Mouse (Mus musculus): ENCODE results near the gene Olfr1028. TPM values are rescaled to one million over a fixed set of nuclear protein-coding genes. Genes with fewer than 3 reads are reported as not detected.

Gene Olfr1028
- 0.18 TPM for total RNA-seq (2023)

GRCm38 (mm10) chr2:85950137-85950536, at the start of gene Olfr1028:
TSS of gene Olfr1028 (plus strand) at chr2:85950437.

DNA sequence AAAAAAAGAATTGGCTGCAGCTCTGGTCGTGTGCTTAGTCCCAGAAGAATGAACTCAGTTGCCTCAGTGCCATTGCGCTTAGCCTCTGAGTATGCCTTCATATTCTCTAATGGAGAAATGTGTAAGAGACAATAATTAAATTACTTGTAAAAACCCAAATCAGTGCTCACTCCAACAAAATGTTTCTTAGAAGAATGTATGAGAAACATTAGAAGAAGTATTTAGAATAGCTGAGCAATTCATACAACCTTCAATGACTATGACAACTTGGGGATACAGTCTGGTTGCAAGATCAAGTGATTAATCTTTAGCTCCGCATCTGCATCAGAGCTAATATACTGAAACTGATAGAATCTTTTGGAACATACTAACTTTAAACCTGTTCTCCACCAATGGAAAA, 45.3 kb upstream of the Olfr1028 start, which contains the start of gene Olfr1024:
Olfr1024 (minus strand) TSS at position 101 of the 400 bp plus-strand sequence.

GRCm38 (mm10) chr2:85914893-85915292, 35.3 kb upstream of the Olfr1028 start, which contains the start of gene Olfr1025-ps1:
TSS of gene Olfr1025-ps1 (plus strand) at chr2:85915193.

DNA sequence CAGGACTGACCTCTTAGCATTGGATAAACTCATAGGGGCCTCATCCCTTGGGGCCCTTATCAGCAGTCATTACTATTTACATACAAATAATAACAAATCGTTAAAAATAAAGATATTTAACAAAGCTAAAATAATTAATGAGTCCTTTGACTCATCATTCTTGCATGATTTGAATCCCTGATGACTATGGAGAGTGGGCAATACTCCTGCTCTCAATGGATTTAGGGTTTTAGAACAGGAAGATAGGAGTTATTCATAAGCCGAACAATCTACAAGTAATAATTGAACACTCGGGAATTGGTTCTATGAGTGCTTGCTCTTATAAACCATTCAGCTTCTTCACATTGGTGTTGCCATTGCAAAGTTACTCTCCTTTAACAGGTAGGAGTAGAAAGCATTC, 29.0 kb upstream of the Olfr1028 start, which contains the start of gene Olfr1026:
Olfr1026 (plus strand) TSS at position 301 of the 400 bp plus-strand sequence.

DNA sequence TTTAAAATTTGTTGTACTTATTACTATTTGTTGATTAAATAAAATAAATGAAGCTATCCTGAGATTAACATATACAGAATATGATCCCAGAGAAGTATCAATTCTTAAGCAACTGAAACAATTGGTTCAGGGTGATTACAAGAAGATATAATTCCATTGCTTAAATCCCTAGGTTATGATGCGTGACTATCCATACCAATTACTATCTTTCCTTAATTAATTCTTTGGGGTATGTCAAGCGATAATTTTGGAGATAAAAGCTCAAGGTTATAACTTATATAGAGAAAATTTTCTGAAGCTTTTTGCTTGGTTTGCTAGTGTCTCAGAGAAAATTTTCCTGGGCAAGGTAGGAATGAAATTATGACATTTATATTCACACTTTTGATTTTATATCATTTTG, 23.4 kb downstream of the Olfr1028 start, which contains the start of gene Olfr1029:
Olfr1029 (plus strand) TSS at position 301 of the 400 bp plus-strand sequence.

DNA sequence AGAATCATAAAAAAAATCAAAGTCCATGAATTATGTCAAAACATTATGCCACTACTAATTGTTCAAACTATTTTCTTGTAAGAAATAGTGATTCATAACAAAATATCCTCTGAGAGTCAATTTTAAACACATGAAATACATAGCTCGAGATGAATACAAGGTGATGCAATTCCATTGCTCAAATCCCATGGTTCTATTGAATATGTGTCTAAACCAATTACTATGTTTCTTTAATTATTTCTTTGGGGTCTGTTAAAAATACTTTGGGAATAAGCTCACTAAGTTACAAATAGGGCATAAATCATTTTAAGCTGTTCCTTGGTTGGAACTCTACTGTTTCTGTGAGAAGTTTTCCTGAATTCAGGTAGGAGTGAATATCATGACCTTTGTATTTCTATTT, 28.7 kb downstream of the Olfr1028 start, which contains the start of gene Olfr1030:
Olfr1030 (plus strand) TSS at position 301 of the 400 bp plus-strand sequence.

GRCm38 (mm10) chr2:85990004-85990403, 39.8 kb downstream of the Olfr1028 start, which contains the start of gene Olfr1031:
TSS of gene Olfr1031 (plus strand) at chr2:85990304.

Other genes starting within 250 kb of the Olfr1028 start
- gene Olfr1009, start 235.0 kb upstream of the Olfr1028 start, total RNA-seq (2023), result not detected
- not detected for gene Olfr1012, start 187.7 kb upstream of the Olfr1028 start, total RNA-seq (2023)
- gene Olfr1013, start 183.3 kb upstream of the Olfr1028 start, total RNA-seq (2023), result not detected
- not detected for gene Olfr1014, start 177.7 kb upstream of the Olfr1028 start, total RNA-seq (2023)
- not detected for gene Olfr1015, start 168.4 kb upstream of the Olfr1028 start, total RNA-seq (2023)
- not detected for gene Olfr1016, start 147.9 kb upstream of the Olfr1028 start, total RNA-seq (2023)
- not detected for gene Olfr1018, start 132.0 kb upstream of the Olfr1028 start, total RNA-seq (2023)
- not detected for gene Olfr1019, start 105.0 kb upstream of the Olfr1028 start, total RNA-seq (2023)
- gene Olfr1020, start 103.4 kb upstream of the Olfr1028 start, total RNA-seq (2023), result not detected
- gene Olfr1022, start 81.8 kb upstream of the Olfr1028 start, total RNA-seq (2023), result not detected
- not detected for gene Olfr1023, start 64.8 kb upstream of the Olfr1028 start, total RNA-seq (2023)
- not detected for gene Olfr1024, start 45.4 kb upstream of the Olfr1028 start, total RNA-seq (2023)
- gene Olfr1025-ps1, start 35.2 kb upstream of the Olfr1028 start, total RNA-seq (2023), result not detected
- gene Olfr1026, start 28.9 kb upstream of the Olfr1028 start, total RNA-seq (2023), result not detected
- not detected for gene Olfr1029, start 23.5 kb downstream of the Olfr1028 start, total RNA-seq (2023)
- gene Olfr1030, start 28.8 kb downstream of the Olfr1028 start, total RNA-seq (2023), result not detected
- not detected for gene Olfr1031, start 39.9 kb downstream of the Olfr1028 start, total RNA-seq (2023)
- not detected for gene Olfr1032, start 55.1 kb downstream of the Olfr1028 start, total RNA-seq (2023)
- gene Olfr1033, start 70.2 kb downstream of the Olfr1028 start, total RNA-seq (2023), result not detected
- not detected for gene Olfr1034, start 95.4 kb downstream of the Olfr1028 start, total RNA-seq (2023)
- gene Olfr1036, start 123.6 kb downstream of the Olfr1028 start, total RNA-seq (2023), result not detected
- gene Olfr1037, start 136.9 kb downstream of the Olfr1028 start, total RNA-seq (2023), result not detected
- not detected for gene Olfr1039, start 185.5 kb downstream of the Olfr1028 start, total RNA-seq (2023)
- gene Olfr1040, start 196.3 kb downstream of the Olfr1028 start, total RNA-seq (2023), result not detected
- gene Olfr1042, start 211.4 kb downstream of the Olfr1028 start, total RNA-seq (2023), result not detected
- gene Olfr1043, start 217.1 kb downstream of the Olfr1028 start, total RNA-seq (2023), result not detected
- not detected for gene Olfr1044, start 227.4 kb downstream of the Olfr1028 start, total RNA-seq (2023)
- not detected for gene Olfr52, start 235.2 kb downstream of the Olfr1028 start, total RNA-seq (2023)